Mouse (Mus musculus) lung, embryonic 15.5 days (tissue): Measurements from ENCODE around the gene Qpct. TPM values are rescaled to one million over a fixed set of nuclear protein-coding genes. Genes with fewer than 3 reads are reported as not detected.
"Not testable (repeated sequence)": the region's sequence is repeated elsewhere in the genome, so short reads cannot be mapped to it uniquely, and the experiment has no call there.

Experiments
- ATAC-seq: fragments of 200-750 bp; cut with Nextera tagmentation; 2 replicates; pipeline ENCODE4 v1.8.0; 2017; ENCODE audit warnings: moderate number of reproducible peaks, borderline replicate concordance; ENCODE audit not compliant: low FRiP score, low TSS enrichment; ENCODE audit errors: extremely low read depth
- H3K27ac ChIP-seq: fragments of 300-500 bp; sonication (generic); 2 replicates; pipeline ENCODE4 v1.5.1; 2015; ENCODE audit warnings: moderate library complexity, mild to moderate bottlenecking, inconsistent platforms
- H3K27me3 ChIP-seq: fragments of 300-500 bp; sonication (generic); 2 replicates; pipeline ENCODE4 v1.6.1; 2015; ENCODE audit warnings: inconsistent platforms
- H3K36me3 ChIP-seq: fragments of 300-500 bp; sonication (generic); 2 replicates; pipeline ENCODE4 v1.6.1; 2015; ENCODE audit warnings: inconsistent platforms
- H3K4me1 ChIP-seq: fragments of 300-500 bp; sonication (generic); 2 replicates; pipeline ENCODE4 v1.6.1; 2015; ENCODE audit warnings: inconsistent platforms
- H3K4me2 ChIP-seq: fragments of 300-500 bp; sonication (generic); 2 replicates; pipeline ENCODE4 v1.6.1; 2015; ENCODE audit warnings: inconsistent platforms, mild to moderate bottlenecking, moderate library complexity
- H3K4me3 ChIP-seq: fragments of 300-500 bp; sonication (generic); 2 replicates; pipeline ENCODE4 v1.5.1; 2015; ENCODE audit warnings: mild to moderate bottlenecking, inconsistent platforms
- H3K9ac ChIP-seq: fragments of 300-500 bp; sonication (generic); 2 replicates; pipeline ENCODE4 v1.6.1; 2015; ENCODE audit warnings: inconsistent platforms
- H3K9me3 ChIP-seq: fragments of 300-500 bp; sonication (generic); 2 replicates; pipeline ENCODE4 v1.6.1; 2016; ENCODE audit warnings: inconsistent platforms
- WGBS: fragments of 180-500 bp; shearing (Covaris S2); methylation state at CpG from one replicate; pipeline ENCODE4 v1.1.7; 2015; 5-methylcytosine and 5-hydroxymethylcytosine counted together
- polyA plus RNA-seq: library from polyadenylated mRNA; unstranded; fragments of >200 nt; fragmentation: Nextera tagmentation; extraction: Ambion mirVana; gene quantifications from 2 replicates; pipeline ENCODE4 v1.2.1, GENCODE M21; 2015

Gene Qpct
- polyA plus RNA-seq, 1 experiment from 2014 or later: 18.2 TPM

DNA sequence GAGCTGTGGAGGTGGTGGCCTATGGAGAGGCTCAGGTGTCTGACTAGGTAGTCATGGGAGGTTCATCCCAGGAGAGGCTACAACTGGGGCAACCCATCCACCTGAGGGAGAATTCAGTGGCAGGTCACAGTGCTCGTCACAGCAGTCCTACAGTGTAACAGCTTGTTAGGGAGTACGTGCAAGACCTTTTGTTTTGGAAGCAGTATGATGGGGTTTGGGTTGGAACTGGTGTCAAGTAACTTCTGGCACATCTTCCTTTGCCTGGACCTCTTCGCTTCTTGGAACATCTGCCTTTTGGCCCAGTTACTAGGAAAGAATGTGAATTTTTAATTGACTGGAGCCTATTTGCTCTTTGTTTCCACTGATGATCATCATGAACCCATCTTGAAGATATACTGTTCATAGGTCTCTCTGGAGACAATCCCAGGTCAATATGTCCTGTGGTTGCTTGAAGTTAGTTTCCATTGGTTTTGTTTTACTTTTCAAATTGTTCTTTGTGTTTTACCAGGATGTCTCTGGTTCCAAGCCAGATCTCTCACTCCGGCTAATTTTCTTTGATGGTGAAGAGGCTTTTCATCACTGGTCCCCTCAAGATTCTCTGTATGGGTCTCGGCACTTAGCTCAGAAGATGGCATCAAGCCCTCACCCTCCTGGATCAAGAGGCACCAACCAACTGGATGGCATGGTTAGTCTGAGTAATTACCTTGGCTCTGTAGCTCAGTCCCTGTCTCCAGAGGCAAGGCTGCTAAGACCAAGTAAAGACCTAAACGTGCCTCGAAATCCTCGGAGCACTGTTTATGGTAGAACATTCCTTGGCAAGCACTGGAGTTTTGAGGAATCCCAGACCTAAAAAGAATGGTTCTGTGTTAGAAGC lies 25.5 kb downstream of the Qpct start:
- H3K4me2 ChIP-seq: no peak overlapping the region
- peak; percentile 80; the same call in 1 of the 2 replicates for ATAC-seq
- peaks cover 8% of the 10 kb centered on the region; the same call in 1 of the 2 replicates for H3K4me1 ChIP-seq
- WGBS: 51% methylated on average over 8 of the region's 8 CpGs
- no peak overlapping the region for H3K9ac ChIP-seq
- peak overlapping the region; percentile 49 for H3K27ac ChIP-seq
- no peaks in the 10 kb centered on the region for H3K27me3 ChIP-seq
- no peaks in the 10 kb centered on the region for H3K36me3 ChIP-seq
- H3K4me3 ChIP-seq: no peak overlapping the region
- no peaks in the 10 kb centered on the region for H3K9me3 ChIP-seq

DNA sequence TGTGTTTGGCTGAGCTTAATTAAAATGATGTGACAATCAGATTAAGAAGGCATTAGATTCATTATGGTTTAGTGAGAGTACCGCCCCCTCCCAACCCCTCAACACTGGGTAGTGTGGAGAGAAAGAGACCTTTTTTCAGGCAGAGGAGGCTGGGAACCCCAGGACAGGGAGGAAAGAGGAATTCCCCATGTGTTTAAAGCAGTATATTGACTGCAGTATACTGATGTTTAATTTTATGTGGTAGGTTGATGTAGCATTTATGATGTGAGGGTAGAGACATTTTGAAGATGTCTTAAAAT lies 26.1 kb downstream of the Qpct start:
- H3K36me3 ChIP-seq: no peaks in the 10 kb centered on the region
- H3K4me2 ChIP-seq: no peak overlapping the region
- H3K4me3 ChIP-seq: no peak overlapping the region
- H3K4me1 ChIP-seq: peaks cover 8% of the 10 kb centered on the region; the same call in 1 of the 2 replicates
- no peaks in the 10 kb centered on the region for H3K9me3 ChIP-seq
- 0 out of 2 replicates have a peak overlapping the region, but pooled peaks have one; percentile 13 for H3K27ac ChIP-seq
- WGBS: 40% methylated on average over 1 of the region's 1 CpGs
- no peak overlapping the region for H3K9ac ChIP-seq
- no peaks in the 10 kb centered on the region for H3K27me3 ChIP-seq
- no peak for ATAC-seq

- Histone ChIP-seq H3K36me3 (no peaks in the 10 kb centered on the region), H3K4me2 (no peak overlapping the region), H3K4me3 (no peak overlapping the region), H3K27me3 (no peaks in the 10 kb centered on the region), H3K9ac (no peak overlapping the region), H3K9me3 (no peaks in the 10 kb centered on the region), H3K4me1 (peaks cover 8% of the 10 kb centered on the region; the same call in 1 of the 2 replicates), H3K27ac (no peak overlapping the region)
- 84% methylated on average over 8 of the region's 8 CpGs for WGBS
- no peak for ATAC-seq
These were observed 26.5 kb downstream of the Qpct start for GRCm38 (mm10) chr17:79078248-79078647.

- Histone ChIP-seq H3K27ac (no peak overlapping the region), H3K9ac (no peak overlapping the region), H3K9me3 (no peaks in the 10 kb centered on the region), H3K4me1 (peaks cover 4% of the 10 kb centered on the region; the same call in 1 of the 2 replicates), H3K4me3 (no peak overlapping the region), H3K36me3 (no peaks in the 10 kb centered on the region), H3K27me3 (no peaks in the 10 kb centered on the region), H3K4me2 (no peak overlapping the region)
- 29% methylated on average over 1 of the region's 1 CpGs for WGBS
- ATAC-seq: no peak
These were observed 40.0 kb downstream of the Qpct start for GRCm38 (mm10) chr17:79091710-79092109.

GRCm38 (mm10) chr17:79093286-79093975 lies 41.7 kb downstream of the Qpct start:
- Histone ChIP-seq H3K4me3 (no peak overlapping the region), H3K9ac (no peak overlapping the region), H3K9me3 (no peaks in the 10 kb centered on the region), H3K27ac (no peak overlapping the region), H3K36me3 (no peaks in the 10 kb centered on the region), H3K27me3 (no peaks in the 10 kb centered on the region), H3K4me2 (no peak overlapping the region), H3K4me1 (peaks cover 4% of the 10 kb centered on the region; the same call in 1 of the 2 replicates)
- ATAC-seq: no peak
- 49% methylated on average over 5 of the region's 5 CpGs for WGBS

- H3K4me1 ChIP-seq: peaks cover 4% of the 10 kb centered on the region; the same call in 1 of the 2 replicates
- no peaks in the 10 kb centered on the region for H3K36me3 ChIP-seq
- no peak overlapping the region for H3K9ac ChIP-seq
- ATAC-seq: no peak
- H3K4me2 ChIP-seq: no peak overlapping the region
- no peaks in the 10 kb centered on the region for H3K9me3 ChIP-seq
- H3K27me3 ChIP-seq: no peaks in the 10 kb centered on the region
- H3K4me3 ChIP-seq: no peak overlapping the region
- WGBS: 79% methylated on average over 2 of the region's 2 CpGs
- H3K27ac ChIP-seq: no peak overlapping the region
These were observed 43.9 kb downstream of the Qpct start for GRCm38 (mm10) chr17:79095624-79096023.

DNA sequence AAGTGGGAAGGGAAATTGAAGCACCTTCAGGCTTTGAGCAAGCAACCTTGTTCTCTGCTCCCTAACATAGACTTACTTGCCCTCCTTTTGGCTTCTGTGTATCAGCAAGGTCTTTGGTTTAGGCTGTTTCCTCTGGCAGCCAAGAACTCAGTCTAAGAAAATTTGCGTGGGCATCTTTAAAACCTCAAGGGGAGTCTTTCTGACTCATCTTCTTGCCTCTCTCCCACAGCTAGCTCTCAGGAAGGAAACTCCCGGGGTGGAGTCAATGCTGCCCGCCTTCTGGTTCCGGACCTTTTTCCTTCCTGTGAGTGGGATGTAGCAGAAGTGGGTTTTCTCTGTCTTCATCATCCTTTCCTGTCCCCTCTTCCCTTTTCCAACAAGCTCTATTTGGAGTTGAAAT lies 48.2 kb downstream of the Qpct start:
- no peaks in the 10 kb centered on the region for H3K9me3 ChIP-seq
- H3K27me3 ChIP-seq: no peaks in the 10 kb centered on the region
- ATAC-seq: no peak
- H3K27ac ChIP-seq: no peak overlapping the region
- H3K4me1 ChIP-seq: no peaks in the 10 kb centered on the region
- no peaks in the 10 kb centered on the region for H3K36me3 ChIP-seq
- H3K4me2 ChIP-seq: no peak overlapping the region
- WGBS: 72% methylated on average over 4 of the region's 4 CpGs
- no peak overlapping the region for H3K9ac ChIP-seq
- H3K4me3 ChIP-seq: no peak overlapping the region

- no peak for ATAC-seq
- Histone ChIP-seq H3K9me3 (no peaks in the 10 kb centered on the region), H3K36me3 (no peaks in the 10 kb centered on the region), H3K4me1 (no peaks in the 10 kb centered on the region), H3K27me3 (no peaks in the 10 kb centered on the region), H3K9ac (no peak overlapping the region), H3K4me3 (no peak overlapping the region), H3K4me2 (no peak overlapping the region), H3K27ac (no peak overlapping the region)
- 76% methylated on average over 6 of the region's 6 CpGs for WGBS
These were observed 56.5 kb downstream of the Qpct start for GRCm38 (mm10) chr17:79108238-79108637.

DNA sequence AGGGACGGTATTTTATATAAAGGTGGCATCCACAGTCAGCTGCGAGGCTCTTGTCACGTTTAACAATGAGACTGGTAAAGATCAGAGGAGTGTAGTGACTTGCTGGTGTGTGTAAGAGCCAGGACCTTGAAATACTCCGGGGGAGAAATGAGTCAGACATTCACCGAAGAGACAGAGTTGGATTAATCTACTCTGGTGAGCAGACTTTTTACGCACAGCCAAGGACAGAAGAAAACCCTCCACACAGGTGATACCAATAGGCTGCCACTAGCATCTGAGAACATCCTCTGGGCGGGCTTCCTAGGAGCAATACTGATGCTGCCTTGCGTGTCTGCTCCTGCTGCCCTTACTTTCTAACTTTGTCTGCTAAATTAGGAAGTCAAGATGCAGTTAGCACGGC lies 57.9 kb downstream of the Qpct start:
- no peak overlapping the region for H3K9ac ChIP-seq

GRCm38 (mm10) chr17:79110936-79111348 lies 59.2 kb downstream of the Qpct start:
- no peak overlapping the region for H3K27ac ChIP-seq
- ATAC-seq: 0 out of 2 replicates have a peak, but pooled peaks have one; percentile 31
- 10% methylated on average over 5 of the region's 5 CpGs for WGBS

More for the DNA sequence above, 57.9 kb downstream of the Qpct start:
- no peak for ATAC-seq
- Histone ChIP-seq H3K4me3 (no peak overlapping the region), H3K4me1 (no peaks in the 10 kb centered on the region), H3K27ac (no peak overlapping the region), H3K27me3 (no peaks in the 10 kb centered on the region), H3K36me3 (no peaks in the 10 kb centered on the region), H3K4me2 (no peak overlapping the region), H3K9me3 (no peaks in the 10 kb centered on the region)
- WGBS: 81% methylated on average over 9 of the region's 9 CpGs

DNA sequence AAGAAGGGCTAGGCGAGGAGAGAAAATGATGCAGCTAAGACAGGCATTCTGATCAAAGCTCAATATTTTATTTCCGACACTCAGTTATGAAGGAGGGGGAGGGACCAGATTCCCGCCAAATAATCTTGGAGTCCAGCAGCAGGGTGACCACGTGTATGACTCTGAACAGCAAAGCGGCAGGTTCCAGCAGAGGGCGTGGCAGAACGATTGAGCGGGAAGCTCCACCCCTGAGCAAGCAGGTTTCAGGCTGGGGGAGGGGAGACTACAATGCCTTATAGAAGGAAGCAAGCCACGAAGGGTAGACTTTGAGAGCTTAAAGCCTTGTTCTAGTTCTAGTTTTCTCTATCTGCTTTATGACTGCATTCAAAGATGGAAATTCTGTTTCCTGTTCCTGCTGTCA lies 63.5 kb downstream of the Qpct start:
- WGBS: 55% methylated on average over 9 of the region's 9 CpGs
- not testable (repeated sequence) for H3K9ac ChIP-seq, H3K36me3 ChIP-seq, H3K4me1 ChIP-seq, H3K27me3 ChIP-seq, H3K27ac ChIP-seq, H3K9me3 ChIP-seq, ATAC-seq, H3K4me3 ChIP-seq, H3K4me2 ChIP-seq

More at GRCm38 (mm10) chr17:79110936-79111348, 59.2 kb downstream of the Qpct start:
- no peaks in the 10 kb centered on the region for H3K4me1 ChIP-seq
- H3K4me2 ChIP-seq: no peak overlapping the region
- H3K36me3 ChIP-seq: no peaks in the 10 kb centered on the region
- no peak overlapping the region for H3K4me3 ChIP-seq
- H3K9me3 ChIP-seq: no peaks in the 10 kb centered on the region
- no peak overlapping the region for H3K9ac ChIP-seq
- no peaks in the 10 kb centered on the region for H3K27me3 ChIP-seq

DNA sequence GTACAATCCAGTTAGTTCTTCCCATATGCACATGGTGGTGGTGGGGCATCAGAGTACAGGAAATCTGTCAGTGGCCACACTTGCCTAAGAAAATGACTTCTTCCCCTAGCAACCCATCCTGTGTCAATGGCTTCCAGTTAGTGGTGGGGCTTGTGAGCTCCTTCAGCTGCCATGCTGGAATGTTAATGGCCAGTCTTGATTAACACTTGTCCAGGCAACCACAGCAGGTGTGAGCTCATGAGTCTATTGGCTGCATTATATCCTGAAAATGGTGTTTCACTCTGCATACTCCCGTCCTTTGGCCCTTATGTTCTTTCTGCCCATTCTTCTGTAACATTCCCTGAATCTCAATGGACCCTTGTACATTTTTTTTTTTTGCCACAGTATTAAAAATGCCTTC lies 67.4 kb downstream of the Qpct start:
- H3K4me1 ChIP-seq: no peaks in the 10 kb centered on the region
- no peaks in the 10 kb centered on the region for H3K9me3 ChIP-seq
- no peak overlapping the region for H3K9ac ChIP-seq
- H3K27ac ChIP-seq: no peak overlapping the region
- no peaks in the 10 kb centered on the region for H3K27me3 ChIP-seq
- WGBS: 75% methylated on average over 1 of the region's 1 CpGs
- ATAC-seq: no peak
- H3K4me2 ChIP-seq: no peak overlapping the region
- H3K4me3 ChIP-seq: no peak overlapping the region
- H3K36me3 ChIP-seq: no peaks in the 10 kb centered on the region
